Mouse (Mus musculus): ENCODE results near the gene Pogk. TPM values are rescaled to one million over a fixed set of nuclear protein-coding genes. Genes with fewer than 3 reads are reported as not detected.
A peak's percentile ranks its signal among the peaks of the same experiment; 100 is the strongest.

The Pogk gene
- total RNA-seq (2021), result 10 to 100 TPM; 85.2 to 91.1 TPM

- intact Hi-C loops (cut with DNase I), result no loop called here
- peak; percentile 90 for DNase-seq
Observed at GRCm38 (mm10) chr1:166409701-166410220, at the start of gene Pogk. Pogk (minus strand) TSS chr1:166409863.

DNA sequence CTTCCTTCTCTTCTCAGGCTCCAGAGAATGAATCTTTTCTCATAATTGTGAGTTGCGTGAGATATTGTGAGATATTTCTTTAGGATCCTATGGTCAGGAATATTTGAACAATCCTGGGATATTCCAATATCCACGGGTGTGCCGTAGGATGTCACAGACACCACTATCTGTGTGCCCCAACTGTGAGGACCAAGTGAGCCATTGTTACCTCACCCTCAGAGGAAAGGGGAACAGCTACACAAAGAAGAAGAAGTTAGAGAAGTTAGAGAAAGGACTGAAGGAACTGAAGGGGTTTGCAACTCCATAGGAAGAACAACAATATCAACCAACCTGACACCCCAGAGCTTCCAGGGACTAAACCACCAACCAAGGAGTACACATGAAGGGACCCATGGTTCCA, 32.3 kb upstream of the Pogk start:
- no peak for DNase-seq
- intact Hi-C loops (cut with DNase I), result no loop called here

- DNase-seq, result no peak
- intact Hi-C loops (cut with DNase I), result no loop called here
Observed at GRCm38 (mm10) chr1:166439426-166439825, 29.8 kb upstream of the Pogk start.

GRCm38 (mm10) chr1:166429809-166430431, 20.3 kb upstream of the Pogk start:
- intact Hi-C loops (cut with DNase I), result loop anchor here (5.0 kb wide), 1 partner anchor 782 kb away; no protein-coding TSS in a partner anchor
- no peak for DNase-seq

DNA sequence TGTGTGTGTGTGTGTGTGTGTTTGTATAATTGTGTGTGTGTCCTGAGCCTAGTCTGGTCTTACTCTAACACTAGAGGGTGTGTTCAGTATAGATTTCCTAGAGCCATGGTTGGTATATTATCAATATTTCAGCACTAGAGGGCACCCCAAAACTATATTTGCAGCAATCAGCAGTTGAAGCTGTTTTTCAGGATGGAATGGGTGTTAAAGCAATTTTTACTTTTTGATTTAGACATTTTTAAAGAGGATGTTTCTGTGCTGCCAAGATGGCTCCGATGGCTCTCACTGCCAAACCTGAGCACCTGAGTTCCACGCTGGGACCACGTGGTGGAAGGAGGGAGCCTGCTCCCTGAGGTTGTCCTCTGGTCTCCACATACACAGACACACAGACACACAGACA, 19.4 kb upstream of the Pogk start:
- no peak for DNase-seq
- intact Hi-C loops (cut with DNase I), result loop anchor here (5.0 kb wide), 1 partner anchor 783 kb away; no protein-coding TSS in a partner anchor

DNA sequence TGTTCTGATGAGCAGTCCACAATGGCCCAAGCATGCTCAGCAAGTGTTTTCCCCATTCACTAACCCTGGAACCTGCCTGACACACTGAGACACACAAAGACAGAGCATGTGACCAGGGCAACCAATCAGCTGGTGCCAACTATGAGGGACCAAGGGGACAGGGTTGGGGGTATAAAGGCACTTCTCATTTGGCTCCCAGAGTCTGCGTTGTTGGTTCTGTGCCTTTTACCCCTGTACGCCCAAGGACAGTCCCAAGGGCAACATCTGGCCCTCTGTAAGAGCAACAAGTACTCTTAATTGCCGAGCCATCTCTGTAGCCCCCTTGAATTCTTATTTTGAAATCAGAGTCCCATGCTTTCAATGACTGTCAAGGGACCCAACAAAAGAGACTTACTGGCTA, 2.6 kb upstream of the Pogk start:
- intact Hi-C loops (cut with DNase I), result no loop called here
- no peak for DNase-seq

DNA sequence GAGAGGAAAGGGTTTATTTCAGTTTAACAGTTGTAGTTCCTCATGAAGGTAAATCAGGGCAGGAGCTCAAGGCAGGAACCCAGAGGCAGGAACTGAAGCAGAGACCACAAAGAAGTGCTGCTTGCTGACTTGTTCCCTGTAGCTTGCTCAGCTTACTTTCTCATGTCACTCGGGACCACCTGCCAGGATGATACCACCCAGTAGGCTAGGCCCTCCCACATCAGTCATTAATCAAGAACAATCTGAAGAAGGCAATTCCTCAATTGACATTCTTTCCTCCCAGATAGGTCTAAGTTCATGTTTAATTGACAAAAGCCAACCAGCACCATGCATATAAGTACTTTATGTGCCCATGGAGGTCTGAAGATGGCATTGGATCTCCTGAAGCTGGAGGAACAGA, 1.9 kb upstream of the Pogk start:
- intact Hi-C loops (cut with DNase I), result no loop called here
- DNase-seq, result no peak

DNA sequence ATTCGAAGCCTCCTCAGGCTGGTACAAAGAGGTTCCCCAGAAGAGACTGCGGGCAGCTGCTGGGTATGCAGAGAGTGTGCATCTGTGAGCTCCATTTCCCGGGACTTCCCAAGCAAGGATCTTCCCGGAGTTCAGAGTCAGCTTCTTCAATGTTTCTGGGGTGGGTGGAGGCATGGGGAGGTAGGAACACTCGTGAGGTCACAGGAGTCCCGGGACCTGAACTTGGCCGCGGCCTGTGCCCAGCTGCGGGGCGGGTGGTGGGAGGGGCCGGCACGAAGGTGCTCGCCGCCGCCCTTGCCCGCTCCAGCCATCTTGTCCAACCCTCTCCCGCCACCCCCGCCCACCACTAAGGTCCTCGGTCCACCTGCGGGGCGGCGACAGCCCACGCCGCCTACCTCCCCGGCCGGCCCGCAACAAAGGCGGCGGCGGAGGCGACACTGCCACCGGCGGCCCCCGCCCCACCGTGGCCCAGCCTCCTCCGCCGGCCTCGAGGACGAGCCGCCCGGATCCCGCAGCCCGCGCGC, 424 bp downstream of the Pogk start:
- peak; percentile 52 for DNase-seq
- intact Hi-C loops (cut with DNase I), result no loop called here

- DNase-seq, result no peak
- intact Hi-C loops (cut with DNase I), result no loop called here
Observed at GRCm38 (mm10) chr1:166403846-166404245, 5.8 kb downstream of the Pogk start.

- peak; percentile 53 for DNase-seq
Observed at GRCm38 (mm10) chr1:166402003-166402402, 7.7 kb downstream of the Pogk start.

GRCm38 (mm10) chr1:166401455-166401854, 8.2 kb downstream of the Pogk start:
- peak; percentile 70 for DNase-seq
- intact Hi-C loops (cut with DNase I), result no loop called here

More at GRCm38 (mm10) chr1:166402003-166402402, 7.7 kb downstream of the Pogk start:
- intact Hi-C loops (cut with DNase I), result no loop called here

DNA sequence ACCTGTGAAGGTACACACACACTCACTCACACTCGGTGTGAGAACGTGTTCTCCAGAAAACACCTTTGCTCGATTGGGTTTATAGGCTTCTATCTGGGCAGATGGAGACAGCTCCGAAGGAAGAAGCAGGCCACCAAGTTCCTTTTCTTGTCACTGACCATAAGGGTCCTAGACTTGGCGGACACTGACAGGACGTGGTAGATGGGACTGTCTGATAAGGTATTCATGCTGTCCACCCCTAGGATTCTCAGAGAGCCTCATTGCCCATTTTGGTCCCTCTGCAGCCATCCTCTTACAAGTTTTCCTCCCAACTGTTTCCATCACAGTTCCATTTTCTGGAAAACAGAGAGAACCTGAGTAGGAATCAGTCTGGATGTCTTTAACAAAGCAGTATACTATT, 13.3 kb downstream of the Pogk start:
- DNase-seq, result no peak
- intact Hi-C loops (cut with DNase I), result no loop called here

- no peak for DNase-seq
- intact Hi-C loops (cut with DNase I), result no loop called here
Observed at GRCm38 (mm10) chr1:166395661-166396060, 14.0 kb downstream of the Pogk start.

DNA sequence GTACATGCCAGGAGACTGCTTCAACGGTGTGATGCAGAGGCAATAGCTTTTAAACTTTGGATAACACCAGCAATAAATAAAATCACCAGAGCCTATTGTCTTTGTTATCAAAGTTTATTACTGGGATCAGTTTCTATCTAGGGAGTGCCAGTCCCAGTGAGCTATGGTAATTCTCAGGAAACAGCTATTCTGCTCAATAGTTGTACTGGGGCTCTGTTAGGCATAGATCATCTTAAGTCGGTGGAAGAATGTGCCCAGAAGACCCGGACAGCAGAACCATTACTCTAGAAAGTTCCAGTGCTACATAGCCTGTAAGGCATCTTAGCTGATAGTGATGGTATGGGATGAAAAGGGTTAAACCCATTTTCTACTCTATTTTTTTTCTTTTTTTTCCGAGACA, 14.9 kb downstream of the Pogk start:
- intact Hi-C loops (cut with DNase I), result no loop called here

GRCm38 (mm10) chr1:166391671-166392070, 18.0 kb downstream of the Pogk start:
- DNase-seq, result no peak
- intact Hi-C loops (cut with DNase I), result no loop called here

More for the DNA sequence above, 14.9 kb downstream of the Pogk start:
- no peak for DNase-seq

DNA sequence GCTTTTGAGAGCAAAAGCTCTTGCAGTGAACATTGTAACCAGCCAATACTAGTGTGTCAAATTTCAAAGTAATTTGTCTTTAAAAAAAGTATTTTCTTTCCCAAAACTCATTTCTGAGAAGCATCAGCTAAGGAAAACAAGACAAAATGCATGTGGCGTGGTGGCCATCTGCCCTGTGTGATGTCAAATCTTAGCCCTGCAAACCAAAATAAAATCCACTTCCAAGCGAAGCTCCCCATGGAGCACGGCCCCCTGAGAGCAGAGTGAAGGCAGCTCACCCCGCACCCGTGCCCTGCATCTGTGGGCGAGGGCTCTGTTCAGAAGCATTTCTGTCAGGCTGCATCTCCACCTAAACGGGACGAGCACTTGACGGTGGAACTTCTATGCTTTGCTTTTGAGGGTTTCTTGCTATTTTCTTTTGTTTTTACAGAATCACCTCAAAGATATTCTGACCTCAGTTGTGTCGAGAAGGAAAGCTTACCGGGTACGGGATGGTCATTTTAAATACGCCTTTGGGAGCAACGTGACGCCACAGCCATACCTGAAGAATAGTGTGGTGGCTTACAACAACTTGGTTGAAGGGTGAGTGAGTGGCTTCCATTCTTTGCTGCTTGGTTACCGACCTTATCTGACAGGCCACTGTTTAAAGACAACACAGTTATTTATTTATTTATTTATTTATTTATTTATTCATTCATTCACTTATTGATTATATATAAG, 20.1 kb downstream of the Pogk start:
- intact Hi-C loops (cut with DNase I), result no loop called here
- DNase-seq, result no peak

- intact Hi-C loops (cut with DNase I), result no loop called here
- DNase-seq, result no peak
Observed at GRCm38 (mm10) chr1:166388511-166388910, 21.2 kb downstream of the Pogk start.

DNA sequence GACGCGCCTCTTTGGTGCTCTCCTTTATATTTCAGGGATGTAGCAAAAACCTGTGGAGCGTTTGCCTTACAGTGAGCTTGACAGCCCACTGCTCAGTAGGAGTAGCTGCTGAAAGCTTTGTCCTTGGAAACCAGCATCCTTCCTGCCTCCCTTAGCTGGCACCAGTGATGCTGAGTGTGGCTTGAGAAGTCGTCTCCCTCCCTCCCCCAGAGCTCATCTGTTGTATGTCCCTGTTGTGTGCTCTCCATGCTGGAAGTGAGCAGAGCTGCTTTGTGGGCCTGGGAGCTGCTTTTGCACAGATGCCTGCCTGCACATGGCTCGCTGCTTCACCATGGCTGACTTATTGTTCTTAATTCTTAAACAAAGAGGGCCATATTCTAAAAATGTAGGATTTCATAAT, 24.2 kb downstream of the Pogk start:
- no peak for DNase-seq
- intact Hi-C loops (cut with DNase I), result no loop called here

DNA sequence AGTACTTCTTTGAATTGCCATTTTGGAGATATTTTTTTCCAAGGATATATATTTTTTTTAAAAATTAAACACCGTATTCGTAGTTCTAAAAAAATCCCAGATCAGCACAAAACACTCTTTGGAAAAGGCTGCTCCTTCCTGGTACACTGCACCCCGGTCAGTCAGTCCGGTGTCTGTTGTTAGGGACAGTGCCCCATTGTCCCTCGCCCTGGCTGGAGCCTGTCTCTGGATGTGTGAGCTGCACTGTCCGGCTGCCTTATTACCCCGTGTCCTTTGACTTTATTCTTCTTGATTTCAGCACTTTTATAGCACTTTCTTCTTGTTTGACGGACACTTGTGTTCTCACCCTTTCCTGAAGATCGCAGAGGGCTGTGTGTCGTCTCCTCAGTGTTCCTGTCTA, 25.0 kb downstream of the Pogk start:
- intact Hi-C loops (cut with DNase I), result no loop called here
- DNase-seq, result no peak

GRCm38 (mm10) chr1:166382626-166383025, 27.0 kb downstream of the Pogk start:
- no peak for DNase-seq
- intact Hi-C loops (cut with DNase I), result no loop called here

DNA sequence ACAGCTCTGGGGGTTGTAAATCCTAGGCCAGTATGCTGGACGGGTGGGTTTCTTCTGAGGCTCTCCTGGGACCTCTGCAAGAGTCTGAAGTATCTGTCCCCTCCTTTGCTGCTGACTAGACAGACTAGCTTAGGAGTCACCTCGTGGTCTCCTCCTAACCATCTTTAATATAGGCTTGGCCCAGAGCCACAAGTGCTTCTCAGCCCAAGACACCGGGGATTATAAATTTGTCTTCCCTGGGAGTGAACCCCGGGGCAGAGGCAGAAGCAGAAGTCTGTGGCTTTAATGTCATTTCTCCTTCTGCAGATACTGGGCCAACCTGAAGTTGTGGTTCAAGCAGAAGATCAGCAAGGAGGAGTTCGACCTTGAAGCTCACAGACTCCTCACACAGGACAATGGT, 27.8 kb downstream of the Pogk start:
- DNase-seq, result no peak
- intact Hi-C loops (cut with DNase I), result no loop called here

GRCm38 (mm10) chr1:166381336-166381735, 28.3 kb downstream of the Pogk start:
- intact Hi-C loops (cut with DNase I), result no loop called here
- no peak for DNase-seq
